Mouse (Mus musculus) forebrain, embryonic 11.5 days (tissue): ENCODE results near the gene Olfr628. TPM values are rescaled to one million over a fixed set of nuclear protein-coding genes. Genes with fewer than 3 reads are reported as not detected.
"Not testable (repeated sequence)": the region's sequence is repeated elsewhere in the genome, so short reads cannot be mapped to it uniquely, and the experiment has no call there.

Source experiments
- ATAC-seq: fragments of 200-750 bp; cut with Nextera tagmentation; replicated peaks from 2 replicates; pipeline ENCODE4 v1.8.0; 2017; ENCODE audit warnings: moderate TSS enrichment; ENCODE audit not compliant: low FRiP score
- DNase-seq: peaks from one replicate; pipeline ENCODE4 v3.0.0-alpha.2; 2017; ENCODE audit warnings: low spot score
- H3K27ac ChIP-seq: fragments of 300-500 bp; sonication (generic); 2 replicates; pipeline ENCODE4 v1.5.1; 2014; ENCODE audit warnings: low read depth, low read length
- H3K27me3 ChIP-seq: fragments of 300-500 bp; sonication (generic); 2 replicates; pipeline ENCODE4 v1.6.1; 2014; ENCODE audit warnings: mild to moderate bottlenecking, low read length, mixed read lengths; ENCODE audit not compliant: control insufficient read depth, insufficient read depth
- H3K36me3 ChIP-seq: fragments of 300-500 bp; sonication (generic); 2 replicates; pipeline ENCODE4 v1.6.1; 2014; ENCODE audit warnings: mild to moderate bottlenecking, low read length, moderate library complexity, mixed read lengths; ENCODE audit not compliant: control insufficient read depth, insufficient read depth
- H3K4me1 ChIP-seq: fragments of 300-500 bp; sonication (generic); replicated peaks from 2 replicates; pipeline ENCODE4 v1.6.1; 2014; ENCODE audit warnings: low read length, mixed read lengths; ENCODE audit not compliant: control insufficient read depth, insufficient read depth
- H3K4me2 ChIP-seq: fragments of 300-500 bp; sonication (generic); 2 replicates; pipeline ENCODE4 v1.6.1; 2014; ENCODE audit warnings: low read depth, mild to moderate bottlenecking, low read length, moderate library complexity, mixed read lengths; ENCODE audit not compliant: severe bottlenecking
- H3K4me3 ChIP-seq: fragments of 300-500 bp; sonication (generic); 2 replicates; pipeline ENCODE4 v1.5.1; 2014; ENCODE audit warnings: low read depth, low read length
- H3K9ac ChIP-seq: fragments of 300-500 bp; sonication (generic); 2 replicates; pipeline ENCODE4 v1.6.1; 2014; ENCODE audit warnings: low read length
- H3K9me3 ChIP-seq: fragments of 300-500 bp; sonication (generic); 2 replicates; pipeline ENCODE4 v1.6.1; 2016; ENCODE audit warnings: low read length, mixed read lengths; ENCODE audit not compliant: control insufficient read depth
- WGBS: fragments of 180-500 bp; shearing (Covaris S2); extraction: QIAGEN DNeasy Blood & Tissue Kit; methylation state at CpG from one replicate; pipeline ENCODE4 v1.1.7; 2014; 5-methylcytosine and 5-hydroxymethylcytosine counted together
- polyA plus RNA-seq: library from polyadenylated mRNA; unstranded; fragments of >200 nt; fragmentation: Nextera tagmentation; extraction: Ambion mirVana; gene quantifications from 2 replicates; pipeline ENCODE4 v1.2.1, GENCODE M21; 2014

Gene Olfr628
- not detected in 2 replicates for polyA plus RNA-seq

- DNase-seq = no peak
- Histone ChIP-seq H3K27ac (no peak within 1 kb of the TSS), H3K4me1 (no peaks in the 10 kb centered on the region), H3K4me2 (no peak within 1 kb of the TSS), H3K9ac (no peak within 1 kb of the TSS), H3K9me3 (no peaks in the 10 kb centered on the region), H3K4me3 (no peak within 1 kb of the TSS), H3K27me3 (no peaks in the 10 kb centered on the region), H3K36me3 (no peaks in the 10 kb centered on the region)
- WGBS = 90% methylated on average over 1 of the region's 1 CpGs
- ATAC-seq = no peak
These were observed at the start of gene Olfr628 for GRCm38 (mm10) chr7:103730074-103730473. TSS of gene Olfr628 (plus strand) at chr7:103730374.

- DNase-seq (no peak), ATAC-seq (no peak)
- H3K36me3 ChIP-seq = no peaks in the 10 kb centered on the region
- H3K27ac ChIP-seq = no peak within 1 kb of the TSS
- no peaks in the 10 kb centered on the region for H3K4me1 ChIP-seq
- H3K9me3 ChIP-seq = no peaks in the 10 kb centered on the region
- H3K4me2 ChIP-seq = no peak within 1 kb of the TSS
- no peak within 1 kb of the TSS for H3K9ac ChIP-seq
- no peak within 1 kb of the TSS for H3K4me3 ChIP-seq
- H3K27me3 ChIP-seq = no peaks in the 10 kb centered on the region
These were observed 47.8 kb upstream of the Olfr628 start, which contains the start of gene Olfr625-ps1 for GRCm38 (mm10) chr7:103682420-103682819. TSS of gene Olfr625-ps1 (plus strand) at chr7:103682720.

- Histone ChIP-seq H3K27me3 (no peaks in the 10 kb centered on the region), H3K4me3 (no peak overlapping the region), H3K27ac (no peak overlapping the region), H3K9me3 (no peaks in the 10 kb centered on the region), H3K4me2 (no peak overlapping the region), H3K4me1 (no peaks in the 10 kb centered on the region), H3K9ac (no peak overlapping the region), H3K36me3 (no peaks in the 10 kb centered on the region)
- WGBS = 96% methylated on average over 4 of the region's 4 CpGs
- DNase-seq (no peak), ATAC-seq (no peak)
These were observed 30.7 kb upstream of the Olfr628 start for GRCm38 (mm10) chr7:103699469-103699868.

- Histone ChIP-seq H3K9me3 (no peaks in the 10 kb centered on the region), H3K36me3 (no peaks in the 10 kb centered on the region), H3K4me1 (no peaks in the 10 kb centered on the region), H3K27ac (no peak overlapping the region), H3K4me2 (no peak overlapping the region), H3K9ac (no peak overlapping the region), H3K27me3 (no peaks in the 10 kb centered on the region), H3K4me3 (no peak overlapping the region)
- WGBS = 43% methylated on average over 2 of the region's 2 CpGs
- DNase-seq (no peak), ATAC-seq (no peak)
These were observed 18.1 kb upstream of the Olfr628 start for GRCm38 (mm10) chr7:103712024-103712423.

GRCm38 (mm10) chr7:103714371-103714770, 15.8 kb upstream of the Olfr628 start, which contains the start of gene Olfr243:
TSS of gene Olfr243 (plus strand) at chr7:103714671.
- ATAC-seq = no peak
- Histone ChIP-seq H3K36me3 (no peaks in the 10 kb centered on the region), H3K27ac (no peak within 1 kb of the TSS), H3K4me2 (no peak within 1 kb of the TSS), H3K27me3 (no peaks in the 10 kb centered on the region), H3K4me3 (no peak within 1 kb of the TSS), H3K4me1 (no peaks in the 10 kb centered on the region), H3K9me3 (no peaks in the 10 kb centered on the region), H3K9ac (no peak within 1 kb of the TSS)
- DNase-seq = no peak

- not testable (repeated sequence) for H3K27ac ChIP-seq, H3K9ac ChIP-seq, H3K27me3 ChIP-seq, H3K4me1 ChIP-seq, H3K4me3 ChIP-seq, ATAC-seq, H3K9me3 ChIP-seq, H3K36me3 ChIP-seq, H3K4me2 ChIP-seq, DNase-seq
- WGBS = 95% methylated on average over 1 of the region's 1 CpGs
These were observed 13.8 kb upstream of the Olfr628 start for GRCm38 (mm10) chr7:103716398-103716797.

- 82% methylated on average over 2 of the region's 2 CpGs for WGBS
- H3K4me3 ChIP-seq = no peak within 1 kb of the TSS
- H3K4me1 ChIP-seq = no peaks in the 10 kb centered on the region
- no peak within 1 kb of the TSS for H3K27ac ChIP-seq
- no peak within 1 kb of the TSS for H3K4me2 ChIP-seq
- no peak for DNase-seq
- no peaks in the 10 kb centered on the region for H3K36me3 ChIP-seq
- no peak for ATAC-seq
- H3K9me3 ChIP-seq = no peaks in the 10 kb centered on the region
- no peak within 1 kb of the TSS for H3K9ac ChIP-seq
- no peaks in the 10 kb centered on the region for H3K27me3 ChIP-seq
These were observed 14.7 kb downstream of the Olfr628 start, which contains the start of gene Olfr629 for GRCm38 (mm10) chr7:103744843-103745242. TSS of gene Olfr629 (minus strand) at chr7:103744943.

- WGBS = 58% methylated on average over 2 of the region's 2 CpGs
- no peak for ATAC-seq
These were observed 27.1 kb downstream of the Olfr628 start, which contains the start of gene Olfr630 for GRCm38 (mm10) chr7:103757233-103757632. TSS of gene Olfr630 (minus strand) at chr7:103757333.

GRCm38 (mm10) chr7:103762212-103762611, 32.0 kb downstream of the Olfr628 start:
- not testable (repeated sequence) for DNase-seq, H3K27ac ChIP-seq, H3K9ac ChIP-seq, H3K27me3 ChIP-seq, H3K4me2 ChIP-seq, ATAC-seq, H3K36me3 ChIP-seq, H3K4me3 ChIP-seq, H3K9me3 ChIP-seq, H3K4me1 ChIP-seq
- WGBS = 79% methylated on average over 6 of the region's 6 CpGs

More at GRCm38 (mm10) chr7:103757233-103757632, 27.1 kb downstream of the Olfr628 start, which contains the start of gene Olfr630:
- H3K9ac ChIP-seq = no peak within 1 kb of the TSS
- H3K4me1 ChIP-seq = no peaks in the 10 kb centered on the region
- H3K4me2 ChIP-seq = no peak within 1 kb of the TSS
- no peaks in the 10 kb centered on the region for H3K36me3 ChIP-seq
- H3K9me3 ChIP-seq = no peaks in the 10 kb centered on the region
- DNase-seq = no peak
- no peaks in the 10 kb centered on the region for H3K27me3 ChIP-seq
- H3K4me3 ChIP-seq = no peak within 1 kb of the TSS
- no peak within 1 kb of the TSS for H3K27ac ChIP-seq
